Mouse (Mus musculus): ENCODE data around the gene Psg17.
"Not testable (repeated sequence)": the region's sequence is repeated elsewhere in the genome, so short reads cannot be mapped to it uniquely, and the experiment has no call there.

Psg17 gene

DNA sequence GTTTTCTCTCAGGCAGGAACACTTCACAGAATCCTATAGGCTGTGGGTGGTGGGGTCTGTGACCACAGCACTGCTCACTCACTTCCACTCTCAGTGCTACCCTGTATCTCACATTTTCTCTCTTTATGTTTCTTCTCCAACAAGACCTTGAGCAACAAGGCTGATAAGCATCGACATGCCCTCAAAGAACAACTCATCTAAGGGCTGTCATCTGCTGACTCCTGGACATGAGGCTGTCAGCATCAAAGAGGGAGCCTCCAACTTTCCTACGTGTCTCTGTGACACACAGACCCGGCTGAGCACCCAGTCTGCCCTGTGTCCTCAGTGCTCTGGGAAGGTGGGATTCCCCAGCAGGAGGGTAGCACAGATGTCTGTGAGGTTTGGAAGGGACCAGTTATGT, at the start of gene Psg17:
Gene Psg17, minus strand, starts transcription at position 101 of the 400 bp plus-strand sequence.
- CTCF ChIA-PET = no interaction called here

DNA sequence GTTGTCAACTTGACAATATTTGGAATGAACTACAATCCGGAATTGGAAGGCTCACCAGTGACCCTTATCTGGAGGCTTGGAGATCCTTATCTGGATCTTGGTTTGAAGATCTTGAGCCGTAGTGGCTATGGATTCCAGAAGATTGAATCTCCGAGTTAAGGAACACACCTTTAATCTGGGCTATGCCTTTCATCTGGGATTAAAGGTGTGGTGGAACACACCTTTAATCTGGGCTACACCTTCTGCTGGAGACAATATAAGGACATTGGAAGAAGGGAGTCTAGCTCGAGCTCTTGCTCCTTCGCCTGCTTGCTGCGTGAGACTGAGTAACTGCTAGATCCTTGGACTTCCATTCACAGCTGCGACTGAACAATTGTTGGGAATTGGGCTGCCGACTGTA, 49.6 kb upstream of the Psg17 start, which contains the start of gene Pglyrp1:
Gene Pglyrp1, plus strand, starts transcription at position 301 of the 400 bp plus-strand sequence.
- CTCF ChIA-PET = not testable (repeated sequence)

DNA sequence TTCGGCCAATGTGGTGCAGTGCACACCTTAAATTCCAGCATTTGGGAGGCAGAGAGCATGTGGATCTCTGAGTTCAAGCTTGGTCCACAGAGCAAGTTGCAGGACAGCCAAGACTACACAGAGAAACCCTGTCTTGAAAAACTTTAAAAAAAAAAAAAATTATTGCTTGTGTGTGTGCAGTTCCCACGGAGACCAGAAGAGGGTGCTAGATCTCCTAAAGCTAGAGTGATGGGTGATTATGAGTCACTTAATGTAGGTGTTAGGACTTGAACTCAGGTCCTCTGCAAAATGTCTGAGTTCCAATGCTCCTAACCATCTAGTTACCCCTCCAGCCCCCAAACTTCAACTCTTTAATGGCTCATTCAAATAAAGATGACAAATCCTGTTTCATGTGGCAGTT, 47.1 kb upstream of the Psg17 start:
- CTCF ChIA-PET = no interaction called here

DNA sequence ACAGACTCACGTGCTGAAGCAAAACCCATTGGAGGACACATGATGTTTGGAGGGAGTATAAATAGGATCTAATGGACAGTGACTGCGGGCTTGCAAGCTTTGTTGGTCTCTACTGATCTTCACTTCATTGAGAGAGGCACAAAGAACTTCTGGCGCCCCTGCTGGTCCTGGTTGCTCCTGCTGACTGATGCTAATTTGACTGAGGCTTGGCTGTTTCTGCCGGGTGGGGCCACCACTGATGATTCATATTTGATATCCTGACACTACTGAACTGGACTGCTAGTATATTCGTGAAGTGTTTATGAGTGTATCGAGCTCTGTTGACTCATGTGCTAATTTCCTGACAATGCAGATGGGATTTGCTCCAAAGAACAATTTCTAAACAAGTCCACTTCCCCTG, 41.4 kb upstream of the Psg17 start:
- CTCF ChIA-PET = no interaction called here

DNA sequence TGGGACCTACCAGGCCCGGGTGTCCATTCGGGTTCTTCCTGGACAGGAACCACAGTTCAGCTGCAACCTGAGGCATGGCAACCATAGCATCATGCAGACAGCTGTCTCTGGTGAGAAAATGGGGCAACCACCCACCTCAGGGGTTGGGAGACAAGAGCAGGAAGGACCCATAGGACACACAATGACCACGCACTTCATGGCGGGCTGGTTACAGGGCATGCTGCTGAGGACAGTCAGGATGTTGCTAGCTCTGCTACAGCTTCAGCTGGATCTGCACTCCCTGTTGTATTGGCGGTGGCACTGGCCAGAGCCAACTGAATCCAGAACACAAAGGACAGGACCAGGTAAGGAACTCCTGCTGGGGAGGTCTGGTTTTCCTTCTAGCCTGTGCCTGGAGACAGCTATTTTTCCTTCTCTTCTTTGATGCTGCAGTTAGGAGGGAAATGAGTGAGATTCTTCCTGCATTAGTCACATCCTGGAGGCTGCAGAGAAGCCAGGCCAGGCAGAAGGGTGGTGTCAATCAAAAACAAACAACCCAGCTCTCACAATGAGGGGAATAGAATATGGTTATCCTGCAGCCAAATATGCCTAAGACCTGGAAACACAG, 37.0 kb upstream of the Psg17 start:
- CTCF ChIA-PET = no interaction called here

DNA sequence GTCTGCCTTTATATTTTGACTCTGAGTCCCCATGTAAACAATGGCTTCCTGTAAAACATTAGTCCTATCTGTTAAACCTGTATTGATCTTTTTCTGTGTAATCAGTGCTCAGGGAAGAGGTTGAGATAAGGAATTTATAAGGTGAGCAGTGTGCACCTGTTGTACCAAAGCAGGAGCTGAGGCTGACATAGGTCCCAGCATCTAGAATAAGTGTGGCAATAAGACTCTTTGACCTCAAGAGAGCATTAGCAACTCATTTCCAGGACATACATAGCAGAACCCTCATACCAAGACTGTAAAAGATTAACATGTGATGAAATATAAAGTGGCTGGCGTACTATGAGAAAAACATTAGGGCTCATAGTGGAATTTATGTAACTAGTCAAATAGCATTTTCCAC, 27.0 kb upstream of the Psg17 start:
- CTCF ChIA-PET = no interaction called here

DNA sequence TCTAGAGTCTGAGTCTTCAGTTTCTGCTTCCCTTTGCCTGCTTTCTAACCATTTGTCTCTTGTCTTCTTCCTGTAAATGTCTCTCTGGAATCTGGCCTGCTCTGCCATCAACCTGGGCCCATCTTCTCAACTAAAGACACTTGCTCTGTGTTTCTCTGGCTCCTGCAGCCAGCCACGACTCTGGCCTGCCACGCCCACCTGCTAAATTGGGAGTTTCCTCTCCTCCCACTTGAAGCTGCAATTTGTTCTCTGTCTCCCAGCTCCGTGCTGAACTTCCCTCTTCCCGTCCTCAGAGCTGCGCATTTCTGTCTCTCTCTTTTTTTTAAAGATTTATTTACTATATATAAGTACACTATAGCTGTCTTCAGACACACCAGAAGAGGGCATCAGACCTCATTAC, 23.4 kb upstream of the Psg17 start:
- CTCF ChIA-PET = no interaction called here

DNA sequence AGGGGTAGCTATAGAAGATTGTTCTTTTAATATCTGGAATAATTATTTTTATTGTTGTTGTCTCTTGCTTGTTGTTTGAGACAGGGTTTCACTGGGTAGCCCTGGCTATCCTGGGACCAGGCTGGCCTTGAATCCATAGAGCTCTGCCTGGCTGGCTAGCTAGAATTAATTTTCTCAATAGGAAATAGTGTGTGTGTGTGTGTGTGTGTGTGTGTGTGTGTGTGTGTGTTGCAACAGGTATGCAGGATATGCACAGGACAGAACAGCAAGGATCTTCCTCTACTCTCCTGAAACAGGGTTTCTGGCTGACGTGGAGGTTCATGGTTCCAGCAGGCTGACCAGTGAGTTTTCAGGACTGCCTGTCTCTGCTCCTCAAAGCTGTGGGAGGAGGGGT, 19.8 kb upstream of the Psg17 start:
- CTCF ChIA-PET = no interaction called here

DNA sequence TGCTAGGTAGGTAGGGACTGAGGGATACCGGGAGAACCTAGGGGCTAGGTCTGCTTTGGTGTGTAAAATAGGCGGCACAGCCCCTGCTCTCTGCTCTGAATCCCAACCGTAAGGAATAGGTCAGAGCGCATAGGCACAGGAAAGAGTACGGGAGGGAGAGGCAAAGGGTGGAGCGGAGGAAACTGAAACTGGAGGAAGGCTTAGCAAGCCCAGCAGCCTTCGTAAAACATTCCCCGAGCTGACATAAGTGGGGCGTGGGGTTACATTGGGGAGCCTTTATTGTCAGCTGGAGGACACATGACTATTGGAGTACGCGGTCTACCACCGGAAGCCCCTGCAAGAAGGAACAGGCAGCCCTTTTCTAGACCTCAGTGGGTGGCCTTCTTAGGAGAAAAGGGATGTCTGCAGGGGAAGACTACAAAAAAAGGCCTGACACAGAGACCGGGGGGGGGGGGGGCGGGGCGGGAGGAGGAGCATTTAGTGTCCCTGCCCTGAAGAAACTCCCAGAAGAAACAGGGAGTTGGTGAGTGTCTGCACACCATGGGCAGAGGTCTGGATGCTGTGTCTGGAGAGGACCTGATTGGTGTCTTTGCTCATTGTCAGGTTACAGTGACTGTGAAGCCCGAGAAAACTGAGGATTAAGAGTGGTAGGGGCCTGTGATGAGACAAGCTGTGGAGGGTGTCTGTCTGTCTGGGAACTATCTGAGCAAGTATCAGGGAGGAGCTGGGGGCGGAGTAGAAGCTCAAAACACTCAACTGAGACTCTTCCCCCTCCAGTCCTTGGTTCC, 19.2 kb upstream of the Psg17 start:
- CTCF ChIA-PET = no interaction called here

DNA sequence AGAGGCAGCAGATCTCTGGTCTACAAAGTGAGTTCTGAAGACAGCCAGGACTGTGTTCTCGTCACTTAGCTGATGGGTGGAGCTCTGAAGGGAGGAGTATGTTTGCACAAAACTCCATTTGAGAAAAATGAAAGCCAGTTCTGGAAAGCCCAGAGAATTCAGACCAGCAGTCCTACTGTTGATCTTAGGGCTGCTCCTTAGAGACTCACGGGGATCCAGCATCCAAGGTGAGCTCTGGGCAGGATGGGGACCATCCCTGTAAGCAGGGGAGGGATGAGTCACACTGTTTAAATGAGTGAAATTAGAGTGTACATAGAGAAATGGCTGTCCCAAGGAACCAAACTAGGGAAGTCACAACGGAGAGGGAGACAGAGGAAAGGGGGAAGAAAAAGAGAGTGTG, 18.5 kb upstream of the Psg17 start, which contains the start of gene Mill2:
Gene Mill2, plus strand, starts transcription at position 102 of the 400 bp plus-strand sequence.
- CTCF ChIA-PET = no interaction called here

DNA sequence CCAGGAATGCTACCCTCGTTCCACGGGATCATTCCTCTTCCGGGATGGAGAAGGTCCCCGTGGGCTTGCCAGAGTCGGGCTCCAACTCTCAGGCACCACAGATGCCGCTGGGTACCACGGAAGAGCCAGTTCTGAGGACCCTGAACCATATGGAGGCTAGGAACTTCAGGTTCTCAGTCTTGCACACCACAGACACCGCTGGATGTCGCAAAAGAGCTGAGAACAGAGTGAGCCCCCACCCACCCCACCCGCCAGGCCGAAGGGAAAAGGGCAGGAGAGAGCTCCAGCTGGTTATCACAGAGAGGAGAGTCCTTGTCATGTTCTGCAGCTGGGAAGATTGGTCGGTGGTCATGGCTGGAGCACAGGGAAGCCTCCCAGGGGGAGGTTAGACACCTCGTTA, 10.9 kb upstream of the Psg17 start:
- CTCF ChIA-PET = no interaction called here

DNA sequence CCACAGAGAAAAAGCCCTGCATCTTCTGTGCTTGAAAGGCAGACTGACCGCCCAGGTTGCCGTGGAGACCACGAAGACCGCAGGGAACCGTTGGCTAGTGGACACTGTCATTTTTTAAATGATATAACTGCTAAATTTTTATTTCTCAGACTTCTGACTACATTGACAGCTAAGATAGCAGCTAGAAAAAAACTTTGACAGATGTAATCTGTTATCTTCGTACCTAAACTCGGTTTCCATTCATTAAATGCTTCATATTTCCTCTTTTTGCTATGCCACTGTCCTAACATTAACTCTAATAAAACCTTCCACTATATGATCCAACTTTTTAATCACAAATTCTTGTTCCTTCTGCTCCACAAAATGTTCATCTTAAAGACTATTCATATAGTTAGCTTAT, 8.1 kb upstream of the Psg17 start:
- CTCF ChIA-PET = no interaction called here

DNA sequence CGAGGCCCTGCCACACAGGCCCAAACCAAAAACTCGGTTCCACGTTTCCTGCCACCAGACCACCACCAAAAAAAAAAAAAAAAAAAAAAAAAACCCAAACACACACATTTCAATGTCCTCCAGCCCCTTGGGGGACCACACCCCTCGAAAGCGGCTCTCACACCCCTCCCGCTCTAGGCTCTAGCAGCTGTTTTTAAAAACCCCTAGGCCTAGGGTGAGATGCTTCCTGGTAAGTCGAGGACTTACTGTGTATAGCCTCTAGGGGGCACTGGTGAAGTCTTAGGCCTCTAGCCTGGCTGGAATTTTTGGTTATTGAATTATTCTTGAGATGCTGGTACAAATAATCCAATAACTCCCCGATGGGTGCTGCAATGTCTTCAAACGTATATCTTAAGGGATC, 7.2 kb upstream of the Psg17 start:
- CTCF ChIA-PET = no interaction called here

DNA sequence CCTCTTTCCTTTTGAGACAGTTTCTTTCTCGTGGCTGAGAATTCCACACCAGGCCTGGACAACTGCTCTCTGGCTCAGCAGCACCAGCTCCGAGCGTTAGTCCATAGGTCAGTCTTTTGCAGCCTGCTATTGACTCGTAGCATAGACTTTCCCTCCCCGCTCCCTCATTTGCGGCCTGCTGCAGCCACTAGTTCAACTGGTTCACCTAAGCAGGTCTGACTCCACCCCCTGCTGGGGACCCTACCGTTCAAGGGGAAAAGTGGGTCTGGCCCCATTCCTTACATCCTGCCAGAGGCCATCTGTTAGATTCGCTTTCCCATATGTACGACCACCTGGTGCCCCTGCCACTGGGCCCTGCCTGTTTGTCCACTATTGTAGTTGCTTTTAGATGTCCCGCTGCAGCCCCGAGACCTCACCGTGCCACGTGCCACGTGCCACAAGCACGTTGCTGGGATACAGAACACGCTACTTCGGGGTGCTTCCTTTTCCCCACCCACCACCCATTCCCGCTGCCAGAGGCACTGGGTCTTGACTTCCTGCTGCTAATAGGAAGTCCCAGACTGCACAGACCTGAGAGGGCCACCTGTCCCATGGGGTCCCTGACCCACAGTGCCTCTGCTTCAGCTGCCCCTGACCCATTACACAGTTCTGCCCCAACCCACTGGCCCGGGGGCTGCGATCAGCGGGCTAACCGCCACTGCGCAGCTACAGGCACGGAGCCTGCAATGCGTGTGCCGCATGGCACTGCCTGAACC, 6.6 kb upstream of the Psg17 start:
- CTCF ChIA-PET = no interaction called here

DNA sequence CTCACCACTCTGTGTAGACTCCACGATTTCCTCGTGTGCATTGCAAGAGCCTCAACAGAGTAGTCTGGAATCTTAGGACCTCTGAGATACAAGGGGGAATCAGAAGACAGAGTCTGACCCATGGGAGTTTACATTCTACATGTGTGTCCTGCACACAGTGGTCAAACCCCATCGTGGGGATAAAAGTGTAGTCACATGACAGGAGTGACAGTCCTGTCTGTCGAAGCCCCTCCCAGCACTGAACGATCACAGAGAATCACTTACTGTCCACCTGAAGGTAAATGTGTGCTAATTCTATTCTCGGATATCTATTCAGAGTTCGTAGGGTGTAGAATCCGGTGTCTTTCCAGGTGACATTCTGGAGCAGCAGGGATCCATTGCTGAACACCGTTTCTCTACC, 3.1 kb downstream of the Psg17 start:
- CTCF ChIA-PET = no interaction called here

DNA sequence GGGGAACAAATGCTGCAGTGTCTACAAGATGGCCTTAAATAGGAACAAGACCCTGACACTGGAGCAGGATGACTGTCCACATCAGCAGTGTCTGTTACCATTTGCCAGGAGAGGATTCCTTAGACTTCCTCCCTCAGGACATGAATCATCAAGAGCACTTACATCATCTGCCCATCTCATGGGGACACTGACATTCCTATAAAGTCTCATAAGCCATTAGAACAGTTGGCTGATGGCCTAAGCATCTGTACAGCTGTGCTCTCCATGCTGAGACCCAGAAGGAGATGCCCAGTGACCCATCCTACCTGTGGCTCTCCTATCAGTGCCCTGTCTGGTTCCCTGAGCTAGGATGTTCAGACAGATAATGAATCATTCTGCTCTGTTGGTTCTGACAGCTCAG, 17.9 kb downstream of the Psg17 start:
- CTCF ChIA-PET = no interaction called here

DNA sequence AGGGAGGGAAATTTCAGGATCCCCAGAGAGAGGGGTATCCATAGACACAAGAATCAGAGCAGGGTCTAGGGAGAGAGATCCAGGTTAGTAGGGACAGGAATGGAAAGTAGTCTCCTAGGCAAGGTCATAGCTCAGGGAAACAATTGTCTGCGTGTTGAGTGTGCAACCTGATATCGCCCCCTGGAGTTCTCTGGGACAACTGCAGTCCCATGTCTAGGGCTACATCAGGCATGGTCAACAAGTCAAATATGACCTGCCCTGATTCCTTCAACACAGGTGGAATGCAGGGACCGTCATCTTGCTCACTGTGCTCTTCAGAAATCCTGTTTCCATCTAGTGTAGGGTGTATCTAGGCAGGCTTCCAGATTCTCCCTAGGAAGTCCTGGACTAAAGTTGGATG, 22.3 kb downstream of the Psg17 start:
- CTCF ChIA-PET = no interaction called here

DNA sequence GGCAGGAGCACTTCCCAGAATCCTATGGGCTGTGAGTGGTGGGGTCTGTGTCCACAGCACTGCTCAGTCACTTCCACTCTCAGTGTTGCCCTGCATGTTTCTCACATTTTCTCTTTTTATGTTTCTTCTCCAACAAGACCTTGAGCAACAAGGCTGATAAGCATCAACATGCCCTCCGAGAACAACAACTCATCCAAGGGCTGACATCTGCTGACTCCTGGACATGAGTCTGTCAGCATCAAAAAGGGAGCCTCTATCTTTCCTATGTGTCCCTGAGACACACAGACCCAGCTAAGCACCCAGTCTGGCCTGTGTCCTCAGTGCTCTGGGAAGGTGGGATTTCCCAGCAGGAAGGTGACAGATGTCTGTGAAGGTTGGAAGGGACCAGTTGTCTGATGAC, 23.0 kb downstream of the Psg17 start, which contains the start of gene Psg19:
Gene Psg19, minus strand, starts transcription at position 101 of the 400 bp plus-strand sequence.
- CTCF ChIA-PET = no interaction called here

DNA sequence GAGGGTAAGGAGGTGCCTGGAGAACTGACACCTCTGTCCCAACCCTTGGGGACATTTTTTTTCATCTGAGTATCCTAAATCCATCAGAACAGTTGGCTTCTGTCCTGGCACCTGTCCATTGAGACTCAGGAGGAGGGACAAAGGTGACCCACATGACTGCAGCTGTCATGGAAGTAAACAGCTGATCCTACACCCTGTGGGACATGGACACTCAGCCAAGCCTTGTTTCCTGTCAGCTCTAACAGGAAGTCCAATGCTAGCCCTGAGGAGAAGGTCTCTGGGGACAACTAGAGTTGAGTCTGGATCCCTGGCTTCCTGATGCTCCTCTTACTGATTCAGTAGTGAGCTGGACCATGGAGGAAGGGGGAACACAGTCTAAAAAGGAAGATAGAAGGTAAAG, 30.7 kb downstream of the Psg17 start:
- CTCF ChIA-PET = not testable (repeated sequence)

DNA sequence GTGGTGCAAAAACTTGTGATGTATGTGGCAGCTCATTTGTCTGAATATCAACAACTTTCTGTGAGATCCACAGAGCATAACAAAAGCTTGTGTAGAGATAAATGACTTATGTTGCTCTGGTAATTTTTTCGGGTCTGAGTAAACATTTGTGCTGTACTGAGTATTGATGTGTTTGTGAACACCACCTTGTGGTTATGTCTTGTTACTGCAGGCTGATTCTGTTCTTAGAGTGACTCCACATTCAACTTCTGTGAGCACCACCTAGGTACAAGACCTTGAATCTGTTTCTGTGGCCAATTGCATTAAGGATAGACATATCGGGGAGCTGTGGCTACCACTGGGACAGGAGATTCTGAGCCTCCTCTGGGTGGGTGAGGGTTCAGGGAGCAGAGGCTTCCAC, 40.1 kb downstream of the Psg17 start:
- CTCF ChIA-PET = not testable (repeated sequence)

DNA sequence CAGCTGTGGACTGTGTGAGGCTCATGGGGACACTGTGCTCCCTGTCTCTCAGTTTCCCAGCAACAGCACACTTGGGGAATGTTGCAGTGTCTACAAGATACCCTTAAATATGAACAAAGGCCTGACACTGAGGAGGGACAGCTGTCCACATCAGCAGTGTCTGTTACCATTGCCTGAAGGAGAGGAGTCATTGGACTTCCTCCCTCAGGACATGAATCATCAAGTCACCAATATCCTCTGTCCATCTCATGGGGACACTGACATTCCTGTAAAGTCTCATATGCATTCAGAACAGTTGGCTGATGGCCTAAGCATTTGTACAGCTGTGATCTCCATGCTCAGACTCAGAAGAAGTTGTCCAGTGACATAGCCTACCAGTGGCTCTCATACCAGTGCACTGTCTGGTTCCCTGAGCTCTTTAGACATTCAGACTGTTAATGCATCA, 42.0 kb downstream of the Psg17 start:
- CTCF ChIA-PET = no interaction called here

Data from spleen, embryonic (tissue).